Mouse (Mus musculus): ENCODE measurements around the gene Tmem9b.

- TF ChIP-seq CTCF (IDR thresholded peaks at IDR 0.05) (no peak), EP300 (IDR thresholded peaks at IDR 0.05) (no peak)
Measured at GRCm38 (mm10) chr7:109764009-109764408, 11.3 kb upstream of the Tmem9b start.

Measured in lung, postnatal 0 days (tissue).